Mouse (Mus musculus): ENCODE measurements around the gene Cerk.
"Not testable (repeated sequence)": the region's sequence is repeated elsewhere in the genome, so short reads cannot be mapped to it uniquely, and the experiment has no call there.

Cerk gene

GRCm38 (mm10) chr15:86180427-86180826 is 5.5 kb downstream of the Cerk start:
- DNase-seq, result no peak

GRCm38 (mm10) chr15:86178594-86178993 is 7.3 kb downstream of the Cerk start:
- no peak for DNase-seq

GRCm38 (mm10) chr15:86177703-86178251 is 8.2 kb downstream of the Cerk start:
- not testable (repeated sequence) for DNase-seq

GRCm38 (mm10) chr15:86176771-86177702 is 8.9 kb downstream of the Cerk start:
- DNase-seq, result no peak

GRCm38 (mm10) chr15:86176166-86176565 is 9.8 kb downstream of the Cerk start:
- DNase-seq, result no peak

- DNase-seq, result no peak
Observed at GRCm38 (mm10) chr15:86175253-86176050, 10.5 kb downstream of the Cerk start.

GRCm38 (mm10) chr15:86173136-86173985 is 12.6 kb downstream of the Cerk start:
- peak; percentile 57 for DNase-seq

- no peak for DNase-seq
Observed at GRCm38 (mm10) chr15:86172526-86172925, 13.4 kb downstream of the Cerk start.

GRCm38 (mm10) chr15:86172124-86172523 is 13.8 kb downstream of the Cerk start:
- DNase-seq, result no peak

- no peak for DNase-seq
Observed at GRCm38 (mm10) chr15:86171316-86171715, 14.6 kb downstream of the Cerk start.

- DNase-seq, result peak; percentile 60
Observed at GRCm38 (mm10) chr15:86169817-86170110, 16.2 kb downstream of the Cerk start.

GRCm38 (mm10) chr15:86168941-86169816 is 16.8 kb downstream of the Cerk start:
- DNase-seq, result no peak

GRCm38 (mm10) chr15:86168505-86168867 is 17.5 kb downstream of the Cerk start:
- peak; percentile 49 for DNase-seq

GRCm38 (mm10) chr15:86167787-86168504 is 18.0 kb downstream of the Cerk start:
- DNase-seq, result no peak

- no peak for DNase-seq
Observed at GRCm38 (mm10) chr15:86167032-86167655, 18.8 kb downstream of the Cerk start.

- no peak for DNase-seq
Observed at GRCm38 (mm10) chr15:86165811-86166590, 19.9 kb downstream of the Cerk start.

GRCm38 (mm10) chr15:86164718-86165345 is 21.1 kb downstream of the Cerk start:
- no peak for DNase-seq

GRCm38 (mm10) chr15:86161800-86162199 is 24.1 kb downstream of the Cerk start:
- DNase-seq, result not testable (repeated sequence)

GRCm38 (mm10) chr15:86160906-86161305 is 25.0 kb downstream of the Cerk start:
- DNase-seq, result no peak

Measured in kidney, adult 9 months (tissue).